8 mouse cellular contexts compared by ENCODE assay signal in genomic region chr8:103825289-103825688, GRCm38 (mm10).
DNase-seq lines count a peak whose midpoint lies in the region; ATAC-seq lines count a peak whose summit lies in the region.

No protein-coding gene starts in this region.

- peak overlapping the region; percentile 25; the same call in 1 of the 2 replicates for H3K27ac ChIP-seq in hindbrain, embryonic 10.5 days
- no peak overlapping the region for H3K27ac ChIP-seq in hindbrain, embryonic 14.5 days

- no peak for DNase-seq in hindbrain, embryonic 10.5 days (ENCODE audit: low spot score)
- DNase-seq in hindbrain, embryonic 14.5 days (ENCODE audit: low spot score), result no peak
- peak; percentile 79 for DNase-seq in fibroblast of lung, adult 2 months (ENCODE audit: low read depth)
- DNase-seq in kidney, adult 8-10 months, result peak; percentile 54 to 64
- peak; percentile 77 to 86 for DNase-seq in lung, postnatal 4 days
- no peak for DNase-seq in layer of hippocampus, postnatal 36 days
- no peak for DNase-seq in spleen, postnatal 14 days (ENCODE audit: low spot score in 2 of 2)

- ATAC-seq in hindbrain, embryonic 14.5 days (ENCODE audit: low FRiP score), result no peak
- ATAC-seq in erythroid progenitor cell, adult 5-6 weeks (replicated peaks; ENCODE audit: low FRiP score, poor library complexity, severe bottlenecking), result no peak

- 67% methylated on average over 3 of the region's 3 CpGs for WGBS in hindbrain, embryonic 10.5 days
- WGBS in hindbrain, embryonic 14.5 days, result 66% methylated on average over 3 of the region's 3 CpGs

- no peak overlapping the region for H3K4me3 ChIP-seq in hindbrain, embryonic 10.5 days
- no peak overlapping the region for H3K4me3 ChIP-seq in hindbrain, embryonic 14.5 days (replicated peaks; ENCODE audit: low read length)

- H3K27me3 ChIP-seq in hindbrain, embryonic 10.5 days (ENCODE audit: insufficient read depth, poor library complexity, severe bottlenecking), result no peaks in the 10 kb centered on the region
- H3K27me3 ChIP-seq in hindbrain, embryonic 14.5 days (ENCODE audit: control insufficient read depth, insufficient read depth, low read length), result no peaks in the 10 kb centered on the region

- no peaks in the 10 kb centered on the region for H3K36me3 ChIP-seq in hindbrain, embryonic 10.5 days
- H3K36me3 ChIP-seq in hindbrain, embryonic 14.5 days (replicated peaks; ENCODE audit: control insufficient read depth, insufficient read depth), result no peaks in the 10 kb centered on the region

- peaks cover 10% of the 10 kb centered on the region for H3K4me1 ChIP-seq in hindbrain, embryonic 10.5 days (replicated peaks)
- H3K4me1 ChIP-seq in hindbrain, embryonic 14.5 days (replicated peaks; ENCODE audit: control insufficient read depth, insufficient read depth, low read length), result no peaks in the 10 kb centered on the region

- H3K9ac ChIP-seq in hindbrain, embryonic 14.5 days, result no peak overlapping the region

- H3K9me3 ChIP-seq in hindbrain, embryonic 10.5 days, result no peaks in the 10 kb centered on the region; the same call in 1 of the 2 replicates
- H3K9me3 ChIP-seq in hindbrain, embryonic 14.5 days (ENCODE audit: control insufficient read depth, low read length), result no peaks in the 10 kb centered on the region

- no peak overlapping the region for H3K4me2 ChIP-seq in hindbrain, embryonic 14.5 days (replicated peaks)

Comparison
In these comparisons a context has a peak if more than half of its experiments do, and no peak if none do; other contexts are left out.
1. DNase-seq: peak in fibroblast of lung, adult 2 months (single experiment), kidney, adult 8-10 months (2 of 2) and lung, postnatal 4 days (2 of 2); none in hindbrain, embryonic 10.5 days (single experiment), hindbrain, embryonic 14.5 days (single experiment), layer of hippocampus, postnatal 36 days (0 of 2) and spleen, postnatal 14 days (0 of 2).